Mouse (Mus musculus): ENCODE measurements at regions not wholly inside any gene's neighbourhood (a gene's known extent, or its start where the extent isn't known, plus 50 kb on each side); places are given as distances from the start of the nearest gene placed in this dataset.

GRCm38 (mm10) chr2:80870046-80870445 lies 253.0 kb downstream of the Nup35 start:
- Histone ChIP-seq H3K36me3 (no peaks in the 10 kb centered on the region), H3K9me3 (no peaks in the 10 kb centered on the region), H3K27me3 (ENCODE audit: insufficient read depth, poor library complexity, severe bottlenecking) (no peaks in the 10 kb centered on the region), H3K4me3 (no peak overlapping the region), H3K27ac (no peak overlapping the region), H3K4me1 (replicated peaks) (no peaks in the 10 kb centered on the region)
- WGBS = 77% methylated on average over 8 of the region's 9 CpGs
- DNase-seq (ENCODE audit: low spot score) = no peak

GRCm38 (mm10) chr2:80870458-80870857 lies 253.4 kb downstream of the Nup35 start:
- 82% methylated on average over 6 of the region's 6 CpGs for WGBS
- DNase-seq (ENCODE audit: low spot score) = no peak
- Histone ChIP-seq H3K27me3 (ENCODE audit: insufficient read depth, poor library complexity, severe bottlenecking) (no peaks in the 10 kb centered on the region), H3K9me3 (no peaks in the 10 kb centered on the region), H3K4me3 (no peak overlapping the region), H3K4me1 (replicated peaks) (no peaks in the 10 kb centered on the region), H3K27ac (no peak overlapping the region), H3K36me3 (no peaks in the 10 kb centered on the region)

GRCm38 (mm10) chr2:80871356-80871755 lies 254.3 kb downstream of the Nup35 start:
- no peak overlapping the region for H3K4me3 ChIP-seq
- no peaks in the 10 kb centered on the region for H3K27me3 ChIP-seq (ENCODE audit: insufficient read depth, poor library complexity, severe bottlenecking)
- DNase-seq (ENCODE audit: low spot score) = no peak
- H3K4me1 ChIP-seq (replicated peaks) = no peaks in the 10 kb centered on the region
- no peaks in the 10 kb centered on the region for H3K36me3 ChIP-seq
- H3K9me3 ChIP-seq = no peaks in the 10 kb centered on the region
- no peak overlapping the region for H3K27ac ChIP-seq
- WGBS = 91% methylated on average over 6 of the region's 6 CpGs

- no peaks in the 10 kb centered on the region for H3K36me3 ChIP-seq
- H3K9me3 ChIP-seq = no peaks in the 10 kb centered on the region
- no peak overlapping the region for H3K27ac ChIP-seq
- no peaks in the 10 kb centered on the region for H3K27me3 ChIP-seq (ENCODE audit: insufficient read depth, poor library complexity, severe bottlenecking)
- no peaks in the 10 kb centered on the region for H3K4me1 ChIP-seq (replicated peaks)
- H3K4me3 ChIP-seq = no peak overlapping the region
- DNase-seq (ENCODE audit: low spot score) = no peak
- WGBS = 92% methylated on average over 2 of the region's 2 CpGs
These were observed 261.4 kb downstream of the Nup35 start for GRCm38 (mm10) chr2:80878437-80878836.

- no peak overlapping the region for H3K4me3 ChIP-seq
- no peak overlapping the region for H3K27ac ChIP-seq
- DNase-seq (ENCODE audit: low spot score) = no peak
- 90% methylated on average over 5 of the region's 5 CpGs for WGBS
- no peaks in the 10 kb centered on the region for H3K9me3 ChIP-seq
- no peaks in the 10 kb centered on the region for H3K36me3 ChIP-seq
- H3K27me3 ChIP-seq (ENCODE audit: insufficient read depth, poor library complexity, severe bottlenecking) = no peaks in the 10 kb centered on the region
- H3K4me1 ChIP-seq (replicated peaks) = no peaks in the 10 kb centered on the region
These were observed 267.2 kb downstream of the Nup35 start for GRCm38 (mm10) chr2:80884231-80884630.

GRCm38 (mm10) chr2:80902050-80902449 lies 285.0 kb downstream of the Nup35 start:
- no peaks in the 10 kb centered on the region for H3K36me3 ChIP-seq
- 34% methylated on average over 3 of the region's 3 CpGs for WGBS
- no peak overlapping the region for H3K27ac ChIP-seq
- H3K27me3 ChIP-seq (ENCODE audit: insufficient read depth, poor library complexity, severe bottlenecking) = no peaks in the 10 kb centered on the region
- H3K4me1 ChIP-seq (replicated peaks) = no peaks in the 10 kb centered on the region
- DNase-seq (ENCODE audit: low spot score) = peak; percentile 5
- no peak overlapping the region for H3K4me3 ChIP-seq
- H3K9me3 ChIP-seq = no peaks in the 10 kb centered on the region

GRCm38 (mm10) chr2:80913478-80913877 lies 296.4 kb downstream of the Nup35 start:
- DNase-seq (ENCODE audit: low spot score) = no peak
- Histone ChIP-seq H3K36me3 (no peaks in the 10 kb centered on the region), H3K27me3 (ENCODE audit: insufficient read depth, poor library complexity, severe bottlenecking) (no peaks in the 10 kb centered on the region), H3K27ac (no peak overlapping the region), H3K4me1 (replicated peaks) (no peaks in the 10 kb centered on the region), H3K9me3 (no peaks in the 10 kb centered on the region), H3K4me3 (no peak overlapping the region)
- 89% methylated on average over 2 of the region's 2 CpGs for WGBS

- no peaks in the 10 kb centered on the region for H3K36me3 ChIP-seq
- 82% methylated on average over 3 of the region's 3 CpGs for WGBS
- no peaks in the 10 kb centered on the region for H3K9me3 ChIP-seq
- no peaks in the 10 kb centered on the region for H3K4me1 ChIP-seq (replicated peaks)
- DNase-seq (ENCODE audit: low spot score) = no peak
- no peak overlapping the region for H3K4me3 ChIP-seq
- H3K27me3 ChIP-seq (ENCODE audit: insufficient read depth, poor library complexity, severe bottlenecking) = no peaks in the 10 kb centered on the region
- H3K27ac ChIP-seq = no peak overlapping the region
These were observed 328.5 kb downstream of the Nup35 start for GRCm38 (mm10) chr2:80945521-80945920.

GRCm38 (mm10) chr2:80966766-80967165 lies 349.7 kb downstream of the Nup35 start:
- no peaks in the 10 kb centered on the region for H3K27me3 ChIP-seq (ENCODE audit: insufficient read depth, poor library complexity, severe bottlenecking)
- H3K4me1 ChIP-seq (replicated peaks) = no peaks in the 10 kb centered on the region
- no peak for DNase-seq (ENCODE audit: low spot score)
- H3K27ac ChIP-seq = no peak overlapping the region
- H3K9me3 ChIP-seq = no peaks in the 10 kb centered on the region
- H3K36me3 ChIP-seq = no peaks in the 10 kb centered on the region
- WGBS = 90% methylated on average over 5 of the region's 5 CpGs
- H3K4me3 ChIP-seq = no peak overlapping the region

- no peaks in the 10 kb centered on the region for H3K9me3 ChIP-seq
- no peak overlapping the region for H3K27ac ChIP-seq
- H3K36me3 ChIP-seq = no peaks in the 10 kb centered on the region
- no peak for DNase-seq (ENCODE audit: low spot score)
- no peaks in the 10 kb centered on the region for H3K27me3 ChIP-seq (ENCODE audit: insufficient read depth, poor library complexity, severe bottlenecking)
- WGBS = 84% methylated on average over 11 of the region's 11 CpGs
- H3K4me3 ChIP-seq = no peak overlapping the region
- no peaks in the 10 kb centered on the region for H3K4me1 ChIP-seq (replicated peaks)
These were observed 350.2 kb downstream of the Nup35 start for GRCm38 (mm10) chr2:80967260-80967659.

- H3K27me3 ChIP-seq (ENCODE audit: insufficient read depth, poor library complexity, severe bottlenecking) = no peaks in the 10 kb centered on the region
- no peaks in the 10 kb centered on the region for H3K9me3 ChIP-seq
- H3K4me1 ChIP-seq (replicated peaks) = no peaks in the 10 kb centered on the region
- no peaks in the 10 kb centered on the region for H3K36me3 ChIP-seq
- no peak overlapping the region for H3K27ac ChIP-seq
- no peak for DNase-seq (ENCODE audit: low spot score)
- H3K4me3 ChIP-seq = no peak overlapping the region
- WGBS = 76% methylated on average over 5 of the region's 5 CpGs
These were observed 352.3 kb downstream of the Nup35 start for GRCm38 (mm10) chr2:80969354-80969753.

- H3K36me3 ChIP-seq = no peaks in the 10 kb centered on the region
- no peaks in the 10 kb centered on the region for H3K27me3 ChIP-seq (ENCODE audit: insufficient read depth, poor library complexity, severe bottlenecking)
- DNase-seq (ENCODE audit: low spot score) = no peak
- H3K4me1 ChIP-seq (replicated peaks) = no peaks in the 10 kb centered on the region
- no peak overlapping the region for H3K4me3 ChIP-seq
- no peak overlapping the region for H3K27ac ChIP-seq
- 90% methylated on average over 2 of the region's 2 CpGs for WGBS
- 0 out of 2 replicates have a peak, but pooled peaks cover 3% of the 10 kb centered on the region for H3K9me3 ChIP-seq
These were observed 356.2 kb downstream of the Nup35 start for GRCm38 (mm10) chr2:80973217-80973616.

- no peaks in the 10 kb centered on the region for H3K36me3 ChIP-seq
- DNase-seq (ENCODE audit: low spot score) = no peak
- no peaks in the 10 kb centered on the region for H3K9me3 ChIP-seq
- no peaks in the 10 kb centered on the region for H3K4me1 ChIP-seq (replicated peaks)
- no peak overlapping the region for H3K27ac ChIP-seq
- WGBS = 83% methylated on average over 1 of the region's 1 CpGs
- no peak overlapping the region for H3K4me3 ChIP-seq
- H3K27me3 ChIP-seq (ENCODE audit: insufficient read depth, poor library complexity, severe bottlenecking) = no peaks in the 10 kb centered on the region
These were observed 381.3 kb downstream of the Nup35 start for GRCm38 (mm10) chr2:80998296-80998695.

GRCm38 (mm10) chr2:81007071-81007470 lies 390.0 kb downstream of the Nup35 start:
- WGBS = 78% methylated on average over 11 of the region's 11 CpGs
- Histone ChIP-seq H3K4me1 (replicated peaks) (no peaks in the 10 kb centered on the region), H3K27me3 (ENCODE audit: insufficient read depth, poor library complexity, severe bottlenecking) (no peaks in the 10 kb centered on the region), H3K36me3 (no peaks in the 10 kb centered on the region), H3K9me3 (no peaks in the 10 kb centered on the region), H3K27ac (no peak overlapping the region), H3K4me3 (no peak overlapping the region)
- DNase-seq (ENCODE audit: low spot score) = no peak
